Mouse (Mus musculus): ENCODE measurements at regions not wholly inside any gene's neighbourhood (a gene's known extent, or its start where the extent isn't known, plus 50 kb on each side); places are given as distances from the start of the nearest gene placed in this dataset.

- no peak for ATAC-seq (replicated peaks; ENCODE audit: low FRiP score, poor library complexity, severe bottlenecking)
Observed at GRCm38 (mm10) chr7:136383296-136383695, 511.1 kb upstream of the Mgmt start.

- no peak for ATAC-seq (replicated peaks; ENCODE audit: low FRiP score, poor library complexity, severe bottlenecking)
Observed at GRCm38 (mm10) chr7:136387736-136388135, 506.7 kb upstream of the Mgmt start.

- no peak for ATAC-seq (replicated peaks; ENCODE audit: low FRiP score, poor library complexity, severe bottlenecking)
Observed at GRCm38 (mm10) chr7:136390066-136390465, 504.3 kb upstream of the Mgmt start.

GRCm38 (mm10) chr7:136393454-136393853 lies 501.0 kb upstream of the Mgmt start:
- no peak for ATAC-seq (replicated peaks; ENCODE audit: low FRiP score, poor library complexity, severe bottlenecking)

- no peak for ATAC-seq (replicated peaks; ENCODE audit: low FRiP score, poor library complexity, severe bottlenecking)
Observed at GRCm38 (mm10) chr7:136395838-136396237, 498.6 kb upstream of the Mgmt start.

- ATAC-seq (replicated peaks; ENCODE audit: low FRiP score, poor library complexity, severe bottlenecking) = no peak
Observed at GRCm38 (mm10) chr7:136397101-136397500, 497.3 kb upstream of the Mgmt start.

- ATAC-seq (replicated peaks; ENCODE audit: low FRiP score, poor library complexity, severe bottlenecking) = no peak
Observed at GRCm38 (mm10) chr7:136402688-136403597, 491.5 kb upstream of the Mgmt start.

GRCm38 (mm10) chr7:136405391-136405790 lies 489.0 kb upstream of the Mgmt start:
- ATAC-seq (replicated peaks; ENCODE audit: low FRiP score, poor library complexity, severe bottlenecking) = no peak

- no peak for ATAC-seq (replicated peaks; ENCODE audit: low FRiP score, poor library complexity, severe bottlenecking)
Observed at GRCm38 (mm10) chr7:136406258-136407100, 487.9 kb upstream of the Mgmt start.

GRCm38 (mm10) chr7:136414808-136415207 lies 479.6 kb upstream of the Mgmt start:
- no peak for ATAC-seq (replicated peaks; ENCODE audit: low FRiP score, poor library complexity, severe bottlenecking)

GRCm38 (mm10) chr7:136417327-136417726 lies 477.1 kb upstream of the Mgmt start:
- no peak for ATAC-seq (replicated peaks; ENCODE audit: low FRiP score, poor library complexity, severe bottlenecking)

GRCm38 (mm10) chr7:136423846-136424531 lies 470.4 kb upstream of the Mgmt start:
- ATAC-seq (replicated peaks; ENCODE audit: low FRiP score, poor library complexity, severe bottlenecking) = no peak

- no peak for ATAC-seq (replicated peaks; ENCODE audit: low FRiP score, poor library complexity, severe bottlenecking)
Observed at GRCm38 (mm10) chr7:136427164-136427563, 467.2 kb upstream of the Mgmt start.

GRCm38 (mm10) chr7:136430085-136431011 lies 464.1 kb upstream of the Mgmt start:
- ATAC-seq (replicated peaks; ENCODE audit: low FRiP score, poor library complexity, severe bottlenecking) = no peak

- ATAC-seq (replicated peaks; ENCODE audit: low FRiP score, poor library complexity, severe bottlenecking) = no peak
Observed at GRCm38 (mm10) chr7:136433699-136434098, 460.7 kb upstream of the Mgmt start.

GRCm38 (mm10) chr7:136434510-136434909 lies 459.9 kb upstream of the Mgmt start:
- ATAC-seq (replicated peaks; ENCODE audit: low FRiP score, poor library complexity, severe bottlenecking) = no peak

GRCm38 (mm10) chr7:136443436-136443835 lies 451.0 kb upstream of the Mgmt start:
- ATAC-seq (replicated peaks; ENCODE audit: low FRiP score, poor library complexity, severe bottlenecking) = no peak

- ATAC-seq (replicated peaks; ENCODE audit: low FRiP score, poor library complexity, severe bottlenecking) = no peak
Observed at GRCm38 (mm10) chr7:136445091-136445490, 449.3 kb upstream of the Mgmt start.

GRCm38 (mm10) chr7:136449286-136449685 lies 445.1 kb upstream of the Mgmt start:
- no peak for ATAC-seq (replicated peaks; ENCODE audit: low FRiP score, poor library complexity, severe bottlenecking)

Data from erythroblast, adult 5-6 weeks (primary cell).